Mouse (Mus musculus) heart, adult 2 months (tissue): Measurements from ENCODE around the gene Gm19345.

ENCODE experiments used
- CTCF ChIP-seq: fragments of 200-600 bp; IDR thresholded peaks from 2 replicates; pipeline ENCODE4 v1.8.1; 2022; ENCODE audit warnings: antibody characterized with exemption, mild to moderate bottlenecking, moderate library complexity
- EP300 ChIP-seq: fragments of 200-500 bp; IDR thresholded peaks from 2 replicates; pipeline ENCODE4 v1.6.1; 2011; ENCODE audit warnings: low read depth, low read length, control low read depth; ENCODE audit not compliant: insufficient read depth
- POLR2A ChIP-seq: fragments of 200-500 bp; IDR thresholded peaks from 2 replicates; pipeline ENCODE4 v1.6.1; 2011; ENCODE audit warnings: mild to moderate bottlenecking, low read depth, low read length, control low read depth; ENCODE audit not compliant: insufficient read depth

GRCm38 (mm10) chr7:19816224-19816771, 35.5 kb upstream of the Gm19345 start:
- TF ChIP-seq POLR2A (peak; percentile 65), CTCF (no peak), EP300 (0 out of 2 replicates have a peak, but pooled peaks have one; percentile 38)
